Mouse (Mus musculus): ENCODE results near the gene Pdk1.

The Pdk1 gene

GRCm38 (mm10) chr2:71874422-71874821, 1.4 kb downstream of the Pdk1 start:
- 85% methylated on average over 2 of the region's 2 CpGs for WGBS

GRCm38 (mm10) chr2:71874836-71875235, 1.8 kb downstream of the Pdk1 start:
- WGBS: 69% methylated on average over 2 of the region's 2 CpGs

GRCm38 (mm10) chr2:71877865-71878264, 4.8 kb downstream of the Pdk1 start:
- WGBS: 95% methylated on average over 4 of the region's 4 CpGs

GRCm38 (mm10) chr2:71878441-71878840, 5.4 kb downstream of the Pdk1 start:
- 75% methylated on average over 2 of the region's 2 CpGs for WGBS

GRCm38 (mm10) chr2:71882914-71883651, 10.1 kb downstream of the Pdk1 start:
- WGBS: 44% methylated on average over 19 of the region's 19 CpGs

GRCm38 (mm10) chr2:71887269-71887668, 14.2 kb downstream of the Pdk1 start:
- WGBS: 96% methylated on average over 4 of the region's 4 CpGs

GRCm38 (mm10) chr2:71888437-71888836, 15.4 kb downstream of the Pdk1 start:
- 83% methylated on average over 4 of the region's 4 CpGs for WGBS

GRCm38 (mm10) chr2:71891536-71891935, 18.5 kb downstream of the Pdk1 start:
- 96% methylated on average over 2 of the region's 2 CpGs for WGBS

GRCm38 (mm10) chr2:71892741-71893349, 19.8 kb downstream of the Pdk1 start:
- WGBS: 93% methylated on average over 7 of the region's 7 CpGs

- WGBS: 87% methylated on average over 13 of the region's 13 CpGs
These were observed 22.7 kb downstream of the Pdk1 start for GRCm38 (mm10) chr2:71895596-71896286.

- 80% methylated on average over 12 of the region's 12 CpGs for WGBS
These were observed 24.4 kb downstream of the Pdk1 start for GRCm38 (mm10) chr2:71897420-71897819.

GRCm38 (mm10) chr2:71898335-71898856, 25.4 kb downstream of the Pdk1 start:
- 44% methylated on average over 8 of the region's 8 CpGs for WGBS

- WGBS: 80% methylated on average over 15 of the region's 15 CpGs
These were observed 26.9 kb downstream of the Pdk1 start for GRCm38 (mm10) chr2:71899886-71900285.

GRCm38 (mm10) chr2:71905154-71905553, 32.1 kb downstream of the Pdk1 start:
- 75% methylated on average over 7 of the region's 7 CpGs for WGBS

GRCm38 (mm10) chr2:71906356-71906755, 33.3 kb downstream of the Pdk1 start:
- 93% methylated on average over 8 of the region's 8 CpGs for WGBS

GRCm38 (mm10) chr2:71913911-71914310, 40.9 kb downstream of the Pdk1 start:
- WGBS: 63% methylated on average over 10 of the region's 10 CpGs

GRCm38 (mm10) chr2:71919227-71919647, 46.2 kb downstream of the Pdk1 start:
- WGBS: 50% methylated on average over 11 of the region's 11 CpGs

GRCm38 (mm10) chr2:71924931-71925330, 51.9 kb downstream of the Pdk1 start:
- 94% methylated on average over 2 of the region's 2 CpGs for WGBS

GRCm38 (mm10) chr2:71934046-71934445, 61.0 kb downstream of the Pdk1 start:
- 92% methylated on average over 8 of the region's 8 CpGs for WGBS

GRCm38 (mm10) chr2:71936711-71937110, 63.7 kb downstream of the Pdk1 start:
- WGBS: 85% methylated on average over 1 of the region's 1 CpGs

GRCm38 (mm10) chr2:71937649-71938308, 64.8 kb downstream of the Pdk1 start:
- 77% methylated on average over 3 of the region's 3 CpGs for WGBS

Data from cerebral cortex, adult 2 months (tissue).